Mouse (Mus musculus) lung, embryonic 16.5 days (tissue): ENCODE results near the gene Fubp1. TPM values are rescaled to one million over a fixed set of nuclear protein-coding genes. Genes with fewer than 3 reads are reported as not detected.

Experiments
- ATAC-seq: fragments of 200-750 bp; cut with Nextera tagmentation; 2 replicates; pipeline ENCODE4 v1.8.0; 2017; ENCODE audit warnings: low read depth, mild to moderate bottlenecking, moderate library complexity
- H3K27ac ChIP-seq: fragments of 300-500 bp; sonication (generic); 2 replicates; pipeline ENCODE4 v1.5.1; 2014; ENCODE audit warnings: mild to moderate bottlenecking, control low read depth, low read length
- H3K27me3 ChIP-seq: fragments of 300-500 bp; sonication (generic); 2 replicates; pipeline ENCODE4 v1.6.1; 2014; ENCODE audit warnings: low read depth, low read length, mixed read lengths; ENCODE audit not compliant: control insufficient read depth, insufficient read depth
- H3K36me3 ChIP-seq: fragments of 300-500 bp; sonication (generic); 2 replicates; pipeline ENCODE4 v1.6.1; 2014; ENCODE audit warnings: low read length; ENCODE audit not compliant: control insufficient read depth, insufficient read depth
- H3K4me1 ChIP-seq: fragments of 300-500 bp; sonication (generic); replicated peaks from 2 replicates; pipeline ENCODE4 v1.6.1; 2014; ENCODE audit warnings: low read length, mixed read lengths; ENCODE audit not compliant: control insufficient read depth, insufficient read depth
- H3K4me2 ChIP-seq: fragments of 300-500 bp; sonication (generic); 2 replicates; pipeline ENCODE4 v1.6.1; 2014; ENCODE audit warnings: low read depth, low read length, control low read depth
- H3K4me3 ChIP-seq: fragments of 300-500 bp; sonication (generic); 2 replicates; pipeline ENCODE4 v1.5.1; 2014; ENCODE audit warnings: mild to moderate bottlenecking, low read length, control low read depth
- H3K9ac ChIP-seq: fragments of 300-500 bp; sonication (generic); 2 replicates; pipeline ENCODE4 v1.6.1; 2014; ENCODE audit warnings: low read length, control low read depth
- H3K9me3 ChIP-seq: fragments of 300-500 bp; sonication (generic); 2 replicates; pipeline ENCODE4 v1.6.1; 2016; ENCODE audit warnings: low read length; ENCODE audit not compliant: control insufficient read depth
- WGBS: fragments of 180-500 bp; shearing (Covaris S2); extraction: QIAGEN DNeasy Blood & Tissue Kit; methylation state at CpG from one replicate; pipeline ENCODE4 v1.1.7; 2014; 5-methylcytosine and 5-hydroxymethylcytosine counted together
- polyA plus RNA-seq: library from polyadenylated mRNA; unstranded; fragments of >200 nt; fragmentation: Nextera tagmentation; extraction: Ambion mirVana; gene quantifications from 2 replicates; pipeline ENCODE4 v1.2.1, GENCODE M21; 2015

The Fubp1 gene
- polyA plus RNA-seq, 1 experiment from 2014 or later = 251 TPM

- Histone ChIP-seq H3K4me1 (peaks cover 30% of the 10 kb centered on the region), H3K27me3 (peaks cover 3% of the 10 kb centered on the region; the same call in 1 of the 2 replicates), H3K4me2 (no peak overlapping the region), H3K9ac (no peak overlapping the region), H3K9me3 (no peaks in the 10 kb centered on the region), H3K36me3 (no peaks in the 10 kb centered on the region), H3K27ac (peak overlapping the region; percentile 56), H3K4me3 (no peak overlapping the region)
- ATAC-seq = peak; percentile 64
- WGBS = 6% methylated on average over 1 of the region's 1 CpGs
Measured at GRCm38 (mm10) chr3:152170407-152170806, 39.8 kb upstream of the Fubp1 start.

GRCm38 (mm10) chr3:152171236-152171635, 39.0 kb upstream of the Fubp1 start:
- Histone ChIP-seq H3K36me3 (no peaks in the 10 kb centered on the region), H3K9ac (no peak overlapping the region), H3K4me3 (no peak overlapping the region), H3K9me3 (no peaks in the 10 kb centered on the region), H3K27ac (no peak overlapping the region), H3K4me1 (peaks cover 31% of the 10 kb centered on the region), H3K4me2 (no peak overlapping the region), H3K27me3 (no peaks in the 10 kb centered on the region)
- 58% methylated on average over 2 of the region's 2 CpGs for WGBS
- no peak for ATAC-seq

GRCm38 (mm10) chr3:152171862-152172261, 38.4 kb upstream of the Fubp1 start:
- no peak for ATAC-seq
- H3K27me3 ChIP-seq = no peaks in the 10 kb centered on the region
- H3K4me1 ChIP-seq = peaks cover 27% of the 10 kb centered on the region
- 44% methylated on average over 7 of the region's 7 CpGs for WGBS
- no peak overlapping the region for H3K4me2 ChIP-seq
- no peaks in the 10 kb centered on the region for H3K36me3 ChIP-seq
- no peak overlapping the region for H3K9ac ChIP-seq
- peak overlapping the region; percentile 4 for H3K27ac ChIP-seq
- H3K9me3 ChIP-seq = no peaks in the 10 kb centered on the region
- no peak overlapping the region for H3K4me3 ChIP-seq

- H3K27me3 ChIP-seq = no peaks in the 10 kb centered on the region
- H3K4me3 ChIP-seq = no peak overlapping the region
- H3K9me3 ChIP-seq = no peaks in the 10 kb centered on the region
- H3K27ac ChIP-seq = peak overlapping the region; percentile 4
- H3K36me3 ChIP-seq = no peaks in the 10 kb centered on the region
- 27% methylated on average over 7 of the region's 7 CpGs for whole genome bisulfite sequencing
- H3K9ac ChIP-seq = no peak overlapping the region
- no peak overlapping the region for H3K4me2 ChIP-seq
- peaks cover 21% of the 10 kb centered on the region for H3K4me1 ChIP-seq
- peak; percentile 69 for ATAC-seq
Measured at GRCm38 (mm10) chr3:152172322-152172935, 37.8 kb upstream of the Fubp1 start.

- 84% methylated on average over 4 of the region's 4 CpGs for WGBS
- Histone ChIP-seq H3K4me3 (no peak overlapping the region), H3K4me2 (no peak overlapping the region), H3K36me3 (peaks cover 10% of the 10 kb centered on the region), H3K27me3 (no peaks in the 10 kb centered on the region), H3K27ac (no peak overlapping the region), H3K4me1 (0 out of 2 replicates have a peak, but pooled peaks cover 2% of the 10 kb centered on the region), H3K9me3 (no peaks in the 10 kb centered on the region), H3K9ac (no peak overlapping the region)
- ATAC-seq = no peak
Measured at GRCm38 (mm10) chr3:152178816-152179215, 31.4 kb upstream of the Fubp1 start.

GRCm38 (mm10) chr3:152179285-152179684, 30.9 kb upstream of the Fubp1 start:
- H3K27ac ChIP-seq = no peak overlapping the region
- no peaks in the 10 kb centered on the region for H3K27me3 ChIP-seq
- H3K9ac ChIP-seq = no peak overlapping the region
- ATAC-seq = no peak
- H3K4me2 ChIP-seq = no peak overlapping the region
- H3K9me3 ChIP-seq = no peaks in the 10 kb centered on the region
- WGBS = 57% methylated on average over 1 of the region's 1 CpGs
- H3K4me3 ChIP-seq = no peak overlapping the region
- peaks cover 10% of the 10 kb centered on the region for H3K36me3 ChIP-seq
- H3K4me1 ChIP-seq = 0 out of 2 replicates have a peak, but pooled peaks cover 2% of the 10 kb centered on the region

GRCm38 (mm10) chr3:152180624-152181023, 29.6 kb upstream of the Fubp1 start:
- H3K4me2 ChIP-seq = no peak overlapping the region
- H3K36me3 ChIP-seq = peaks cover 14% of the 10 kb centered on the region
- no peaks in the 10 kb centered on the region for H3K9me3 ChIP-seq
- no peak overlapping the region for H3K4me3 ChIP-seq
- no peak for ATAC-seq
- H3K27me3 ChIP-seq = no peaks in the 10 kb centered on the region
- no peak overlapping the region for H3K27ac ChIP-seq
- no peaks in the 10 kb centered on the region for H3K4me1 ChIP-seq
- whole genome bisulfite sequencing = 82% methylated on average over 4 of the region's 4 CpGs
- no peak overlapping the region for H3K9ac ChIP-seq

GRCm38 (mm10) chr3:152183522-152183921, 26.7 kb upstream of the Fubp1 start:
- H3K9ac ChIP-seq = no peak overlapping the region
- WGBS = 84% methylated on average over 9 of the region's 9 CpGs
- peaks cover 6% of the 10 kb centered on the region; the same call in 1 of the 2 replicates for H3K4me1 ChIP-seq
- H3K27ac ChIP-seq = no peak overlapping the region
- H3K9me3 ChIP-seq = no peaks in the 10 kb centered on the region
- no peaks in the 10 kb centered on the region for H3K27me3 ChIP-seq
- H3K36me3 ChIP-seq = peaks cover 19% of the 10 kb centered on the region
- H3K4me3 ChIP-seq = no peak overlapping the region
- ATAC-seq = no peak
- no peak overlapping the region for H3K4me2 ChIP-seq

- H3K9ac ChIP-seq = no peak overlapping the region
- peaks cover 22% of the 10 kb centered on the region for H3K4me1 ChIP-seq
- ATAC-seq = 0 out of 2 replicates have a peak, but pooled peaks have one; percentile 31
Measured at GRCm38 (mm10) chr3:152186106-152186505, 24.1 kb upstream of the Fubp1 start.

More at GRCm38 (mm10) chr3:152186106-152186505, 24.1 kb upstream of the Fubp1 start:
- H3K9me3 ChIP-seq = no peaks in the 10 kb centered on the region
- H3K27ac ChIP-seq = no peak overlapping the region
- WGBS = 53% methylated on average over 6 of the region's 6 CpGs
- no peak overlapping the region for H3K4me2 ChIP-seq
- no peak overlapping the region for H3K4me3 ChIP-seq
- no peaks in the 10 kb centered on the region for H3K27me3 ChIP-seq
- H3K36me3 ChIP-seq = peaks cover 13% of the 10 kb centered on the region
